Mouse (Mus musculus) induced T-regulatory cell, adult 2 months (primary cell): ENCODE results near the gene 1700034I23Rik.
"Not testable (repeated sequence)": the region's sequence is repeated elsewhere in the genome, so short reads cannot be mapped to it uniquely, and the experiment has no call there.

ENCODE experiments used
- DNase-seq: peaks from one replicate; pipeline ENCODE4 v3.0.0-alpha.2; 2012; ENCODE audit warnings: low read depth

Gene 1700034I23Rik

GRCm38 (mm10) chr3:40902443-40902842 is at the start of gene 1700034I23Rik:
Gene 1700034I23Rik, minus strand, starts transcription at chr3:40902543.
- not testable (repeated sequence) for DNase-seq

GRCm38 (mm10) chr3:40951365-40951764 is 49.0 kb upstream of the 1700034I23Rik start:
- DNase-seq: peak; percentile 76

DNA sequence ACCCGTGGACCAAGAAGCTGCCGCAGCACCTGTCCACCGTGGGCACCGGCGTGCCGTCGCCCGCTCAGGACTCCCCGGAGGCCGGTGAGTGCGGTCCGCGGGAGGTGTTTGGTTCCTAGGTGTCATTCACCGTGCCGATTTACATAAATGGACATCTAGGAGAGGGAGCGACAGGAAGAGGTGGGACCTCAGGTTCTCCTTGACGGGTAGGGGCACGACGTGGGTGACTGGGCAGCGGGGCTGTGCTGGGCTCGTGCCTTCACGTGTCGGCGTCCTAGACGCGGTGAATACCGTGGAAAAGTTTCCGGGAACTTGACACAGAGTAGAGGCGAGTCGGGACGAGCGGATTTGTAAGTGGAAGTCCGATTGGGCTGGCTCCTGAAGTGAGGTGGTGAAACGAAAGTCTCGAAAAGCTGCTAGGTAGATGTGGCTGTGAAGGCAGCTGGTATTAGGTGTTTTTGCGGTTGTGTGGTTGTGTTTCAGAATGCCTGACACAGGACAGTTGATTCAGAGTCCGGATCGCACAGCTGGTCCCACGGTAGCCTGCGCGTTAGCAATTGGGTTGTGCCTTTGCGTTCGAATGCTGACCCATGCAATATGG is 48.4 kb upstream of the 1700034I23Rik start:
- DNase-seq: peak; percentile 81

- DNase-seq: peak; percentile 51
Measured at GRCm38 (mm10) chr3:40949903-40950600, 47.7 kb upstream of the 1700034I23Rik start.

DNA sequence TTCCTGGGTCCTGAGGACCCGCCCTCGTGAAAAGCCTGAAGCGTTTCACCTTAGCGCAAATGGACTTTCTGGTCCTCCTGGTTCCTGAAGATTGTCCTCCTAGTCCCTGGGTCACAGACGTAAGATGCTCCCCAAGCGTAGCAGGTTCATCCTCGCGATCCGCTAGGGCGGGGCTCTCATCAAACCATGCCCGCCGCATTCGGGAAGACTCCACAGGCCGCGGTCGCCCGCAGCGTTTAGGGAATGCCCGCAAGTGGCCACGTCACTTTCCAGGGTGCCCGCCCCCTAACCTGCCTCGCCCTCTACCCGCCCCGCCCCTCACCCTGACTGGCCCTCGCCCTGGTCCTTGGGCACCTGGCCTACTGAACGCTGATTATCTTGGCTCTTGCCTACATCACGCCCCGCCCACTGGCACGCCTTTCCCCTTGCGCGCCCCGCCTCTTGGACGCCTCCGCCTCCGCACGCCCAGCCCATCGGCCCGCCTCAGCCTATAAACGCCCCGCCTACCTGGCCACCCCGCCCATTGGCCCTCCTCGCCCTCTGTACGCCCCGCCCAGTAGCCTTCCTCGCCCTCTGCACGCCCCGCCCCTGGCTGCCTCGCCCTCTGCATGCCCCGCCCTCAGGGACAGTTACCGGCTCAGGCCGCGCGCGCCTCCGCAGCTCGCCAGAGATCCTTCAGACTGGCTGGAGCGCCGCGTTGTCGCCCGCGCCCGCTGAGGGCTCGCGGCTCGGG is 47.0 kb upstream of the 1700034I23Rik start, which contains the start of gene Larp1b:
Gene Larp1b, plus strand, starts transcription at position 659 of the 733 bp plus-strand sequence.
- peak; percentile 99 for DNase-seq

DNA sequence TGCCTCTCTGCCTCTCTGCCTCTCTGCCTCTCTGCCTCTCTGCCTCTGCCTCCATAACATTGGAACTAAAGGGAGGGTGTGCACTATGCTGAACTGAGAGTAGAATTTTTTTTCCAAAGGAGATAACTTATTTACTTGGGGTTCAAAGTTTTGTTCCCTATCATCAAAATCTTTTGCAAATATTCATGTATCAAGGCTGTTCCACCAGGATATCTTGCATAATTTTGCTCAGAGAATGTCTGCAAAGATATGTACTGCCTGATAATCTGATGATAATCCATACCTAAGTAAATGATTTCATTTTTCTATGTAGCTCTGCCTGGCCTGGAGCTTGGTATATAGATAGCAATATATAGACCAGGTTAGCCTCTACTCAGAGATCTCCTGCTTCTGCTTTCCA is 36.7 kb upstream of the 1700034I23Rik start:
- no peak for DNase-seq

DNA sequence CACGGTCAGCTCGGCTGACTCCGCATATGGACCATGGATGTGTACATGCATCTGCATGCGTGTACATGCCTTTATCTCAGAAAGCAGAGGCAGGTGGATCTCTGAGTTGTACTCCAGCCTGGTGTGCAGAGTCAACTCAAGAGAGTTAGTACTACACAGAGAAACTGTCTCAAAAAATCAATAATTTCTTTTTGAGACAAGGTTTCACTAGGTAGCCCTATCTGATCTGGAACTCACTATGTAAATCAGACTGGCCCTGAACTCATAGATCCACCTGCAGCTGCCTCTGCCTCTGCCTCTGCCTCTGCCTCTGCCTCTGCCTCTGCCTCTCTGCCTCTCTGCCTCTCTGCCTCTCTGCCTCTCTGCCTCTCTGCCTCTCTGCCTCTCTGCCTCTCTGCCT is 36.2 kb upstream of the 1700034I23Rik start:
- DNase-seq: no peak

GRCm38 (mm10) chr3:40938189-40938588 is 35.8 kb upstream of the 1700034I23Rik start:
- DNase-seq: no peak

DNA sequence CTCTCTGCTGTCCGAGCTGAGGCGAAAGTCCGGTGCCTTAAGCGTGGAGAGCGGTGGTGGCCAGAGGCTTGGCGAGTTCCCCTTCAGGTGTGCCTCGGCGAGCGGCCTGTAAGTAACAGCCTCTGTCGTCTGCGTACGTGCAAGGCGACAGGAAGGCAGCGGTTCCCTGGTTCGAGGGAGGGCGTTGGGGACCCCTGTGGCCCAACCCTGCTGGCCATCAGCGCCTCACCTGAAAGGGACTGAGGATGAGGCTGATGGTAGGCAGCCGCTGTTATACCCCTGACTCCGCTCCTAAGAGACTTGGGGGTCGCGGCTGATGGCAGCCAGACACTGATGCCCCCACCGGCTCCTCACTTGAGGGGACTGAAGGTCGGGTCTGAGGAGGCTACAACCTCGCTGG is 8.0 kb downstream of the 1700034I23Rik start:
- DNase-seq: peak; percentile 66

GRCm38 (mm10) chr3:40893816-40894258 is 8.5 kb downstream of the 1700034I23Rik start:
- DNase-seq: peak; percentile 98

- peak; percentile 45 for DNase-seq
Measured at GRCm38 (mm10) chr3:40853123-40853738, 49.1 kb downstream of the 1700034I23Rik start.
